Mouse (Mus musculus) thymus, postnatal 0 days (tissue): ENCODE results near the gene Otud4. TPM values are rescaled to one million over a fixed set of nuclear protein-coding genes. Genes with fewer than 3 reads are reported as not detected.

Experiments
- DNase-seq: peaks from one replicate; pipeline ENCODE4 v3.0.0-alpha.2; 2015; ENCODE audit warnings: low spot score
- polyA plus RNA-seq: library from polyadenylated mRNA; unstranded; fragments of >200 nt; fragmentation: Nextera tagmentation; extraction: Ambion mirVana; gene quantifications from 2 replicates; pipeline ENCODE4 v1.2.1, GENCODE M21; 2015

Otud4 gene
- 12.1 and 13.8 TPM in 2 replicates for polyA plus RNA-seq

GRCm38 (mm10) chr8:79639586-79640451, at the start of gene Otud4:
TSS of gene Otud4 (plus strand) at chr8:79639618.
- peak; percentile 23 for DNase-seq

GRCm38 (mm10) chr8:79600962-79601361, 38.5 kb upstream of the Otud4 start:
- no peak for DNase-seq

GRCm38 (mm10) chr8:79603204-79603603, 36.2 kb upstream of the Otud4 start:
- peak; percentile 53 for DNase-seq

GRCm38 (mm10) chr8:79606225-79606624, 33.2 kb upstream of the Otud4 start:
- DNase-seq = no peak

GRCm38 (mm10) chr8:79606751-79607300, 32.6 kb upstream of the Otud4 start:
- no peak for DNase-seq

- no peak for DNase-seq
Observed at GRCm38 (mm10) chr8:79608701-79609100, 30.7 kb upstream of the Otud4 start.

- DNase-seq = no peak
Observed at GRCm38 (mm10) chr8:79610268-79610667, 29.1 kb upstream of the Otud4 start.

- DNase-seq = no peak
Observed at GRCm38 (mm10) chr8:79612298-79612697, 27.1 kb upstream of the Otud4 start.

GRCm38 (mm10) chr8:79612965-79613364, 26.5 kb upstream of the Otud4 start:
- peak; percentile 24 for DNase-seq

GRCm38 (mm10) chr8:79615741-79616350, 23.6 kb upstream of the Otud4 start:
- DNase-seq = no peak

- no peak for DNase-seq
Observed at GRCm38 (mm10) chr8:79618906-79619305, 20.5 kb upstream of the Otud4 start.

GRCm38 (mm10) chr8:79619353-79619752, 20.1 kb upstream of the Otud4 start:
- no peak for DNase-seq

- no peak for DNase-seq
Observed at GRCm38 (mm10) chr8:79620000-79620399, 19.4 kb upstream of the Otud4 start.

GRCm38 (mm10) chr8:79620489-79621276, 18.7 kb upstream of the Otud4 start:
- no peak for DNase-seq

GRCm38 (mm10) chr8:79622346-79622745, 17.1 kb upstream of the Otud4 start:
- no peak for DNase-seq

GRCm38 (mm10) chr8:79623351-79623750, 16.1 kb upstream of the Otud4 start:
- no peak for DNase-seq

- DNase-seq = no peak
Observed at GRCm38 (mm10) chr8:79624416-79624815, 15.0 kb upstream of the Otud4 start.

- no peak for DNase-seq
Observed at GRCm38 (mm10) chr8:79626213-79626612, 13.2 kb upstream of the Otud4 start.

GRCm38 (mm10) chr8:79635491-79635890, 3.9 kb upstream of the Otud4 start:
- DNase-seq = no peak

- DNase-seq = no peak
Observed at GRCm38 (mm10) chr8:79636151-79636550, 3.3 kb upstream of the Otud4 start.

- no peak for DNase-seq
Observed at GRCm38 (mm10) chr8:79637237-79637636, 2.2 kb upstream of the Otud4 start.
